Mouse (Mus musculus) small intestine, adult 2 months (tissue): ENCODE data around the gene Ccdc28b. TPM values are rescaled to one million over a fixed set of nuclear protein-coding genes. Genes with fewer than 3 reads are reported as not detected.

Source experiments
- H3K27ac ChIP-seq: fragments of 200-500 bp; 2 replicates; pipeline ENCODE4 v1.5.1; 2012; ENCODE audit warnings: low read depth, low read length, control low read depth, inconsistent platforms; ENCODE audit not compliant: insufficient read depth
- H3K27me3 ChIP-seq: fragments of 200-500 bp; 2 replicates; pipeline ENCODE4 v1.6.1; 2012; ENCODE audit warnings: mild to moderate bottlenecking, moderate library complexity, low read length, inconsistent platforms; ENCODE audit not compliant: control insufficient read depth, insufficient read depth
- H3K36me3 ChIP-seq: fragments of 200-500 bp; 2 replicates; pipeline ENCODE4 v1.6.1; 2012; ENCODE audit warnings: mild to moderate bottlenecking, low read length, control low read depth, inconsistent platforms; ENCODE audit not compliant: control insufficient read depth, insufficient read depth
- H3K4me1 ChIP-seq: fragments of 200-500 bp; 2 replicates; pipeline ENCODE4 v1.6.1; 2012; ENCODE audit warnings: low read length, inconsistent platforms, mixed read lengths; ENCODE audit not compliant: control insufficient read depth, insufficient read depth, insufficient read length
- H3K4me3 ChIP-seq: fragments of 200-500 bp; 2 replicates; pipeline ENCODE4 v1.5.1; 2012; ENCODE audit warnings: low read depth, mild to moderate bottlenecking, control low read depth, inconsistent platforms, low read length, moderate library complexity
- CTCF ChIP-seq: fragments of 200-500 bp; IDR thresholded peaks from 2 replicates; pipeline ENCODE4 v1.5.1; 2012; ENCODE audit warnings: low read depth, mild to moderate bottlenecking, control low read depth, inconsistent platforms, low read length, moderate library complexity, mixed read lengths; ENCODE audit not compliant: insufficient replicate concordance, insufficient read length; ENCODE audit errors: extremely low read depth
- POLR2A ChIP-seq: fragments of 200-500 bp; IDR thresholded peaks from 2 replicates; pipeline ENCODE4 v1.6.1; 2012; ENCODE audit warnings: low read depth, mild to moderate bottlenecking, control low read depth, inconsistent platforms, low read length, moderate library complexity
- WGBS: fragments of 180-500 bp; shearing (Covaris S2); methylation state at CpG from one replicate; pipeline ENCODE4 v1.1.7; 2018; 5-methylcytosine and 5-hydroxymethylcytosine counted together
- polyA plus RNA-seq: library from polyadenylated mRNA; depleted of rRNA; stranded (reverse); fragments of >200 nt; gene quantifications from 2 replicates; pipeline ENCODE4 v1.2.3, GENCODE M21; 2012

Ccdc28b gene
- polyA plus RNA-seq, 1 experiment = 7.2 TPM

DNA sequence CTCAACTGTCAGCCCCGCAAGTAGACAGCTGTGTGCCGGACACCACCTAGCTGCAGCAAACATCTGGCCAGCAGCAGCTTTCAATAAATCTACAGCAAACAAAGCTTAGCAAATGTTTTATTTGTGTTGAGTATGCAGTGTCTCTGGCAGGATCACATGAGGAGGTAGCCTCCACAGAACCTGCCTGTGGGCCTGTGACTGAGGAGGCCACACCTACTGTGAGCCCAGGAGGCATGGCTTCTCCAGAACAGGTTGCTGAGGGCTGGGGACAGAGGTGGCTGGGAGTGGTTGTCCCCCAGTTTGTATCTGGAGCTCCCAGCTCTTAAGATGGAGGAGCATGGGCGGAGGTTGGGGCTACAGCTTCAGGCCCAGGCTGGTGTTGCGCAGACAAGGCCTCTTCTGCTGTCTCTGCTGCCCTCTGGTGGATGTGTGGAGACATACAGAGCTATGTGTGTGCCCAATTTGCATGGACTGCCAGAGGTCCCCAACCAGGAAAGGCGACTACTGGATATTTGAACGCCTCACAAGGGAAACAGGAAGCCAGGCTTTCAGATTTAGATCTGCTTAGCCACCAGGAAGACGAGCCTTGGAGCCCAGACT lies 15.2 kb downstream of the Ccdc28b start:
- H3K27me3 ChIP-seq = no peaks in the 10 kb centered on the region
- no peaks in the 10 kb centered on the region for H3K4me1 ChIP-seq
- WGBS = 33% methylated on average over 7 of the region's 7 CpGs
- TF ChIP-seq CTCF (peak; percentile 88), POLR2A (no peak; the same call in 1 of the 2 replicates)
- no peak overlapping the region for H3K27ac ChIP-seq
- no peak overlapping the region for H3K4me3 ChIP-seq
- H3K36me3 ChIP-seq = peaks cover 33% of the 10 kb centered on the region

GRCm38 (mm10) chr4:129600233-129601158 lies 23.3 kb downstream of the Ccdc28b start, which contains the start of the genes Eif3i and Tmem234:
Eif3i (minus strand) TSS chr4:129600648.
Tmem234 (plus strand) TSS chr4:129600668.
- Histone ChIP-seq H3K4me1 (no peaks in the 10 kb centered on the region; the same call in 1 of the 2 replicates), H3K36me3 (peaks cover 28% of the 10 kb centered on the region), H3K4me3 (peak within 1 kb of the TSS; percentile 81), H3K27me3 (no peaks in the 10 kb centered on the region), H3K27ac (0 out of 2 replicates have a peak within 1 kb of the TSS, but pooled peaks have one; percentile 8)
- TF ChIP-seq POLR2A = peak; percentile 64
- 0 out of 2 replicates have a peak, but pooled peaks have one; percentile 10 for TF ChIP-seq CTCF
- WGBS = under 1% methylated on average over 74 of the region's 74 CpGs

DNA sequence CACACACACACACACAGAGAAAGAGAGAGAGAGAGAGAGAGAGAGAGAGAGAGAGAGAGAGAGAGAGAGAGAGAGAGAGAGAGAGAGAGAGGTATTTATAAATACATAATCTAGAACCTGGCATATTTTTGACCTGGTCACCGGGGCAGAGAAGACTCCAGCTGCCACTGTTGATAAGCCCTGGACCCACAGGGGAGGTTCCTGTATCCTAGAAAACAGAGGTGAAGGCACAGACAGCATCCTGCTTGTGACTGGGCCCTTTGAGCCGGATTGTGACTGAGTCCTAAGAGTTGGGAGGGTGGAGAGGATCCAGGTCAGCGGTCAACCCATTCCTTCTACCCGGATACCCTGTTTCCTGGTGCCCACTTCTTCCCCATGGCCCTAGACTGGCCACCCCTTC lies 34.9 kb downstream of the Ccdc28b start:
- TF ChIP-seq CTCF = no peak
- no peak for TF ChIP-seq POLR2A
- peaks cover 30% of the 10 kb centered on the region for H3K36me3 ChIP-seq

DNA sequence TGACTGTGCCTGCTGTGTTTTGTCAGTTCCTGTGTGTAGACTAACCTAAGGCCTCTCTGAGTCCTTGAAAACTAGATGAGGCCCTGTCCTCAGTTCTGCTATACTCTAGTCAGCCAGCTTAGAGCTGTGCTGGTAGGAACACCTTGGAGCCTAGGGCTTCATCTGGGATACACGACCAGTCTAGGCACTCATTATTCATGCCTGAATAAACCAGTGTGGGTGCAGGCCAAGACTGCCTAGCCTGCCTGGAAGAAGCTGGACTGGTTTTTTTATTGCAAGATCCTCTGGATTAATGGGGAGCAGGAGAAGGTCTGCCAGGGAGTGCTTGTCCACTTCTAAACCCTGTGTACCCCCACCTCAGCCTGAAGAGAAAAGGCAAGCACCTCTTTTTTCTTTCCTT lies 36.8 kb downstream of the Ccdc28b start:
- H3K27me3 ChIP-seq = no peaks in the 10 kb centered on the region
- H3K4me1 ChIP-seq = no peaks in the 10 kb centered on the region; the same call in none of the 2 replicates
- H3K36me3 ChIP-seq = peaks cover 13% of the 10 kb centered on the region
- H3K4me3 ChIP-seq = no peak overlapping the region
- 49% methylated on average over 1 of the region's 1 CpGs for WGBS
- H3K27ac ChIP-seq = no peak overlapping the region
- TF ChIP-seq POLR2A (no peak), CTCF (no peak)

More for the DNA sequence above, 34.9 kb downstream of the Ccdc28b start:
- Histone ChIP-seq H3K27me3 (no peaks in the 10 kb centered on the region), H3K4me1 (no peaks in the 10 kb centered on the region; the same call in none of the 2 replicates), H3K4me3 (no peak overlapping the region), H3K27ac (no peak overlapping the region)
- 73% methylated on average over 4 of the region's 4 CpGs for WGBS

GRCm38 (mm10) chr4:129585773-129586172 lies 38.0 kb downstream of the Ccdc28b start:
- no peak for TF ChIP-seq CTCF
- TF ChIP-seq POLR2A = no peak
- H3K4me1 ChIP-seq = no peaks in the 10 kb centered on the region; the same call in none of the 2 replicates
- 87% methylated on average over 9 of the region's 9 CpGs for WGBS
- H3K27me3 ChIP-seq = no peaks in the 10 kb centered on the region
- 0 out of 2 replicates have a peak, but pooled peaks cover 1% of the 10 kb centered on the region for H3K36me3 ChIP-seq
- H3K4me3 ChIP-seq = no peak overlapping the region
- H3K27ac ChIP-seq = no peak overlapping the region

DNA sequence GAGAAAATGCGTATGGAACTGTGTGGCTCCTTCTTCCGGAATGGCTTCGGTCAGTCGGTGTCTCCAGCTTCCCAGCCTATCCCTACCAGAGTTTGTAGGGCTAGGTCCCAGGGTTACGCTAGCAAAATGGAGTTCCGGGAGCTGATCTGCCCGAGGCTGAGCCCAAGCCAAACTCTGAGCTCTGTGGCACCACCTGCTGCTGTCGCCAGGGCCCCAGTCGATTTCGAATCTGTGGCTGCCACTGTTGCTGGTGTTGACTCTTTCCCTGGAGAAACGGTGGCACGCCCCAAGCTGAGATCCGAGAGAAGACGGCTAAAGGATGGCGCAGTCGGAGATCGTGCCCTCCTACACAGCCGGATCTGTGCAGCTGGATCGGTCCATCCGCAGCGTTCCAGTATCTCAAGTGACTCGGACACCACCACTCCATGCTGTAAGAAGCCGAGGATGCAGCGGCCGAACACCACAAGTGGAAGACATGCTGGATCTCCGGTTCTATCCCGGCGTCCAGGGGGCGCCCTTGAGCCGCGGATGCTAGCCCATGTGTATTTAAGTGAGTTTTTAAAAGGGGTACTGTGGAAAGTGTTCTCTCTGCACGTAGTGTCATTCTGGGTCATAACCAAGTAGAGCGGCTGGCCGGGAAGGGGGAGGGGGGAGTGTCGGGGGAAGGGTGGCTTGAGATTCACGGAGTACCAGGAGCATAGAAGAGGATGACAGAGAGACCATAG lies 38.7 kb downstream of the Ccdc28b start:
- Histone ChIP-seq H3K27me3 (no peaks in the 10 kb centered on the region), H3K4me3 (peak overlapping the region; percentile 78), H3K4me1 (no peaks in the 10 kb centered on the region; the same call in none of the 2 replicates), H3K36me3 (no peaks in the 10 kb centered on the region), H3K27ac (peak overlapping the region; percentile 68)
- no peak for TF ChIP-seq POLR2A
- peak; percentile 94 for TF ChIP-seq CTCF
- WGBS = under 1% methylated on average over 36 of the region's 36 CpGs
